Mouse (Mus musculus): ENCODE data around the gene Ddc.
A peak's percentile ranks its signal among the peaks of the same experiment; 100 is the strongest.

The Ddc gene

DNA sequence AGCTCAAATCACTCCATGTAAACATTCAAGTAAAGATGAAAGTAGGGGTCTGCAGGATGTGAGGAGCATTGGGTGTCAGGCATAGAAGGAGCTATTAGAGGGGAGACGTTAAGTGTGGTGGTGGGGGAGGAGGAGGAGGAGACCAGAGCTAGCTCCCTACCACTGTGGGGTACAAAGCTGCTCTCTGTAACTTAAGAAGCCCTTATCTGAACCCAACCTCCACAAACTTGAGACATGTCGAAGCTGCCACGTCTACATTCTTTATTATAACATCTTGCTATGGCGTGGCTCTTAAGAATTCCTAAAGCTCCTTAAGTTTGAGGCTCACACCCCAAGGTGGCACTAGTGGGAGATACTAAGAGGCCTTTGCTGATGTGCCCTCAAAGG lies 20.1 kb downstream of the Ddc start:
- no peak for DNase-seq (ENCODE audit: low read depth, low spot score)

- no peak for DNase-seq (ENCODE audit: low read depth, low spot score)
These were observed 21.6 kb downstream of the Ddc start for GRCm38 (mm10) chr11:11876366-11876765.

GRCm38 (mm10) chr11:11875230-11875629 lies 22.7 kb downstream of the Ddc start:
- DNase-seq (ENCODE audit: low read depth, low spot score): no peak

GRCm38 (mm10) chr11:11873023-11873908 lies 24.7 kb downstream of the Ddc start:
- peak; percentile 64 for DNase-seq (ENCODE audit: low read depth, low spot score)

- DNase-seq (ENCODE audit: low read depth, low spot score): no peak
These were observed 25.7 kb downstream of the Ddc start for GRCm38 (mm10) chr11:11872140-11872795.

DNA sequence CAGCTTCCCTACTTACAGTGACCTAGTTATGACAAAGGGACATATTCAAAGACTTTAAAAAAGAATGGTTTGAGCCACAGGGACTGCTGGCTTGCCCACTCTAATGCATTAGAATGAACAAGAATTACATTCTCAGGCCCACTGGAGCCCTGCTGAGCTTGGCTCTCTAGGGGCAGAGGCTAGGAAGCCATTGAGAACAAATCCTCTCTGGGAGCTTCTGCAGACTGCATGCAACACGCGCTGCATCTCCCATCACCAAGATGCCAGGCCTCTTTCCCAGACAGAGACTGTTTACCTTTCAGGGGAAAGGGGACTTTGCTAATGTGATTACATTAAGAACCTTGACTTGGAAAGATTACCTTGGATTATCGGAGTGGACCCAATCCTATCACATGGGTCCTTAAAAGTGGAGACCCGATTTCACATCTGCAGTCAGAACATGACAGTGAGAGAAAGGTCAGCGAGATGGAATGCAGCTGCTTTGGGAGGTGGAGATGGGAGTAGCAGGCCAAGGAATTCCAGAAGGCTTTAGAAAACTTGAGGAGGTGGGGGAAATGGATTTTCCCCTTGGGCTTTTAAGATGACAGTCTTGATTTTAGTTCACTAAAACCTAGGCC lies 26.6 kb downstream of the Ddc start:
- DNase-seq (ENCODE audit: low read depth, low spot score): peak; percentile 75

DNA sequence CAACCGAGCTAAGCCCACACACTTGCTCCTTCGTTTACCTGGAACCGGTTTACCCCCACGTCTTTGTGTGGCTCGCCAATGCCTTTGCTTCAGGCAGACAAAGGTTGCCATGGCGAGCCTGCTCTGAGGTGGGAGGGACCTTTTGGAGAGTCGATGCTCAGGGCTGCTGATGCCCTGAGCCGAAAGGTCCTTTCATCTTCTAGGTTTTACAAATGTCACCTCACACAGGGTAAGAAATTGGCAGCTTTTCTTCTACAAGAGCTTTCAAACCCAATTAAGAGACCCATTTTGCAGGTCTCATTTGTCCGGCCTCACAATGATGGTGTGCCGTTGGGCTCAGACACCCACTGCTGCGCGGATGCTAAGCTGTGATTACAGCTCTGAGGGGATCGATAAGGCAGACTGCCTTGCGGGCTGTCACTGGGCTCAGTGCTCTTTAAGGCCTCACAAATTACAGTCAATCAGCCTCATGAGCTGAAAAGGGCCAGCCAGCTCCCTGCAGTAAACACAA lies 29.9 kb downstream of the Ddc start:
- DNase-seq (ENCODE audit: low read depth, low spot score): peak; percentile 94

GRCm38 (mm10) chr11:11866696-11867095 lies 31.2 kb downstream of the Ddc start:
- peak; percentile 62 for DNase-seq (ENCODE audit: low read depth, low spot score)

GRCm38 (mm10) chr11:11865128-11865527 lies 32.8 kb downstream of the Ddc start:
- no peak for DNase-seq (ENCODE audit: low read depth, low spot score)

DNA sequence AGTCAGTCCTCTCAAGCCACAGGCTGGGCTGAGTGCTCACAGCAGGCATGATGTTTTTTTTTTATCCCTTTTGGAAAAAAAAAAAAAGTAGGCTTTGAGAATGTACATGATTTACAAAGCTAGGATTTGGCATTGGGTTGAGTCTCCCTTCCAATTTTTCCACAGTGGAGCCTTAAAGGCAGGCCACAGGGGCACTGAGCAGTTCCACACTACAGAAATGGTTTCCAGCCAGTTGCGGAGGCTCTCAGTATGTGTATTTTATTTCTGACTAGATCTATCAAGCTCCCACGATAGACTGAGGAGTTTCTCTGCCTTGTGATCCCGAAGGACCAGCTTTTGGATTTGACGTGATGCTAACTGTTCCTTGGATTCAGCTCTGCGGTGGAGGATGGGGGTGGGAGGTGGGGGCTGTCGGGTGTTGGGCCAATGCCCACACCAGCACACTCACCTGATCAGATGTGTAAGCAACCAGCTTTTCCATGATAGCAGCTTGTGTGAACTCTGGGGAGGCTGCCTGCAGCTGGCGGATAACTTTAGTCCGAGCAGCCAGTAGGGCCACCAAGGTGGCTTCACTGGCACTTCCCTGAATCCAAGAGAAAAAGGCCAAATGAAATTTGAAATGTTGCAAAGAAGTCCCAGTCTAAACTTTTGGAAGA lies 33.4 kb downstream of the Ddc start:
- no peak for DNase-seq (ENCODE audit: low read depth, low spot score)

GRCm38 (mm10) chr11:11862502-11862901 lies 35.4 kb downstream of the Ddc start:
- DNase-seq (ENCODE audit: low read depth, low spot score): no peak

- peak; percentile 66 for DNase-seq (ENCODE audit: low read depth, low spot score)
These were observed 41.0 kb downstream of the Ddc start for GRCm38 (mm10) chr11:11856959-11857358.

- peak; percentile 40 for DNase-seq (ENCODE audit: low read depth, low spot score)
These were observed 42.2 kb downstream of the Ddc start for GRCm38 (mm10) chr11:11855685-11856131.

GRCm38 (mm10) chr11:11855061-11855672 lies 42.8 kb downstream of the Ddc start:
- DNase-seq (ENCODE audit: low read depth, low spot score): peak; percentile 90

DNA sequence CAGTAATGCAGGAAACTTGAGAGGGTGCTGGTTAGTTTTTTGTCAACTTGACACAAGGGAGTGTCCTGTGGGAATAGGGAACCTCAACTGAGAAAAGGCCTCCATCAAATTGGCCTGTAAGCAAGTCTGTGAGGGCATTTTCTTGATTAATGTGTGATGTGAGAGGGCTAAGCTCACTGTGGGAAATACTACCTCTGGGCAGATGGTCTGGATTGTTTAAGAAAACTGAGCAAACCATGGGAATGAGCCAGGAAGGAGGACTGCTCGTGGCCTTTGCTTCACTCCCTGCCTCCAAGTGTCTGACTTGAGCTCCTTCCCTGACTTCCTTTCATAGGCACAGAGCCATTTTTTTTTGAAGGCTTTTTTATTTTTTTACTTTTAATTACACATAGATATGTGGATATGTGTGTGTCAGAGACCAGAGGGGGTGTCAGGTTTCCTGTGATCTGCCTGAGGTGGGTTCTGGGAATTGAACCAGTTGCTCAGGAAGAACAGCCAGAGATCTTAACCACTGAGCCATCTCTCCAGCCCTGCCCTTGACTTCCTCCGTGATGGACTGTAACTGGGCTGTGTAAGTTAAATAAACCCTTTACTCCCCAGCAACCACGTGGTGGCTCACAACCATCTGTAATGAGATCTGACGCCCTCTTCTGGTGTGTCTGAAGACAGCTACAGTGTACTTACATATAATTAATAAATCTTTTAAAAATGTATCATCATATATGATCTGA lies 44.0 kb downstream of the Ddc start:
- DNase-seq (ENCODE audit: low read depth, low spot score): no peak

DNA sequence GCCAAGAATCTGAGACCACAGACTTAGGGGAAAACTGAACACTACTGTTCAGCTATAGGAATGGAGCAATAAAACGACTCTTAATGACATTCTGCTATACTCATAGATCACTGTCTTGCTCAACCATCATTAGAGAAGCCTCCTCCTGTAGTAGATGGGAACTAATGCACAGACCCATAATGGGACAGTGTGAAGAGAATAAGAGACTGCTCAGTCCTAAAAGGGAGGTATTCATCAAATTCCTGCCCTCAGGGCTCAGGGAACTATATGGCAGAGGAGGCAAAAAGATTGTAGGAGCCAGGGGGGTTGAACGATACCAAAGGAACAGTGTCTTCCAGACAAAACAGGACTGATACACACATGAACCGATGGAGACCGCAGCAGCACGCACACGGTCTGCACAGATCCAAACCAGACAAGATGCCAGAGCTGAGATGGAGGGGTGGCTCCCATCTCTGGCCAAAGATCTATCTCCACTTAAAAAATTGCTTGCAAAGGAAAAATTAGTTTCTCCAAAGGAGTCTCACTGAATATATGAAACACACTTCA lies 45.9 kb downstream of the Ddc start:
- DNase-seq (ENCODE audit: low read depth, low spot score): no peak

GRCm38 (mm10) chr11:11850476-11851267 lies 47.3 kb downstream of the Ddc start:
- DNase-seq (ENCODE audit: low read depth, low spot score): no peak

GRCm38 (mm10) chr11:11849513-11850311 lies 48.2 kb downstream of the Ddc start:
- no peak for DNase-seq (ENCODE audit: low read depth, low spot score)

- DNase-seq (ENCODE audit: low read depth, low spot score): no peak
These were observed 49.5 kb downstream of the Ddc start for GRCm38 (mm10) chr11:11848467-11848866.
